Mouse (Mus musculus): Measurements from ENCODE around the gene Wnt5b. TPM values are rescaled to one million over a fixed set of nuclear protein-coding genes. Genes with fewer than 3 reads are reported as not detected.

Wnt5b gene
- 1 to 10 TPM; 3.1 to 3.7 TPM for total RNA-seq (2021)
- long read RNA-seq, experiment 1, transcript Wnt5b-204 (5 exons, 2,371 nt): major isoform, 13 of 15 reads
- long read RNA-seq, experiment 1, partial matches to known transcripts: 0 of 15 reads
- long read RNA-seq, experiment 1, other reads (novel, unspliced or antisense): 2 of 15 reads
- long read RNA-seq, experiment 2, transcript Wnt5b-204 (5 exons, 2,371 nt): major isoform, 7 of 11 reads
- long read RNA-seq, experiment 2, partial matches to known transcripts: 0 of 11 reads
- long read RNA-seq, experiment 2, other reads (novel, unspliced or antisense): 4 of 11 reads

- DNase-seq: peak; percentile 37
Measured at GRCm38 (mm10) chr6:119543803-119544517, at the start of gene Wnt5b. Gene Wnt5b, minus strand, starts transcription at chr6:119544347.

GRCm38 (mm10) chr6:119590872-119591271 is 46.7 kb upstream of the Wnt5b start:
- DNase-seq: no peak

DNA sequence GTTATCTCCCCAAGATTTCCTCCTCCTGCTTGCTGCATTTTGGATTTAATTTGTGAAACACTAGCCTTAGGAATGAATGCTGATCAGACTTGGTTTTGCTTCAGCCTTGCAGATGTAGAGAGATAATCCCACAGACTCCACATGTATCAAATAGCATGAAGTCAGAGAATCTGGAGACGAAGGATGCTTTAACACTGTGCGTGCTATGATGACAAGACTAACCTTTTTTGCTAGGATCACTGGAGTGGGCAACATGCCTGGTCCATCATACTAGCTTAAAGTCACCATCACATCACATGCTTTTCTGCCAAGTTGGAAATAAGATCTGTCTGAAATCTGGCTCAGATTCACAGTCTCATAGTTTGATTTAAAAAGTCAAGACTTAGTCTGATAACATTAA is 43.8 kb upstream of the Wnt5b start:
- no peak for DNase-seq

DNA sequence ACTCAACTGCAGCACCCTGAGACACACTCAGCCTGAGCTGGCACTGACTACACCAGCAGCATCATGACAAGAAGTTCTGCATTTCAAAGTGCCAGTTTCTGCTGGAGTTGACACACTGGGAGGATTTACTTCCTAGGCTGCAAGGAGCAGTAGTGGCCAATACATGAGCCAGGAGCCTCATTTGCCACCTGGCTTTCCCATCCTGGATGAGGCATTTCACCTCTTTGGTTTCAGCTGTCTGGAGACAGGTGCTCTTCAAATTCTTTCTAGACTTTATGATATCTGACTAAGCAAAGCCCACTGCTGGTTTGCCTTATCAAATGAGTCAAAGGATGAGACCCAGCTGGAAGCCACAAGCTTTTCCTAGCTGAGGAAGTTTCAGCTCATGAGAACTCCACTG is 43.3 kb upstream of the Wnt5b start:
- DNase-seq: no peak

- no peak for DNase-seq
Measured at GRCm38 (mm10) chr6:119585652-119586375, 41.7 kb upstream of the Wnt5b start.

DNA sequence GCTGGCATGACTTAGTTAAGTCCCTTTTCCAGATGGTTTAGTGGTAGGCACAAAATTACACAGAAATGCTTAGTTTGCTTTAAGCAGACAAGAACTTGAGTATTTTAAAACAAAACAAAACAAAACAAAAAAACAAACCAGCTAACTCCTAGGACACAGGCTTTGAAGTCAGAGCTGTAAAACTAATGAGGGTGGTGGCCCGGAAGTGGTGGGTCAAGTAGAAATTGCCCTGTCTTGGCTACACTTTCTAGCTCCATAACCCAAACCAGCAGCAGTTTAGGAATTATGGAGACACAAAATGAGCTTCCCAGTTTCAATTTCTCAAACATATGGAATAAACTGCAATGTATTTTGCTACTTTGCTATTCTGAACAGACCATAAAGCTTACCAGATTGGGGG is 39.9 kb upstream of the Wnt5b start:
- DNase-seq: no peak

DNA sequence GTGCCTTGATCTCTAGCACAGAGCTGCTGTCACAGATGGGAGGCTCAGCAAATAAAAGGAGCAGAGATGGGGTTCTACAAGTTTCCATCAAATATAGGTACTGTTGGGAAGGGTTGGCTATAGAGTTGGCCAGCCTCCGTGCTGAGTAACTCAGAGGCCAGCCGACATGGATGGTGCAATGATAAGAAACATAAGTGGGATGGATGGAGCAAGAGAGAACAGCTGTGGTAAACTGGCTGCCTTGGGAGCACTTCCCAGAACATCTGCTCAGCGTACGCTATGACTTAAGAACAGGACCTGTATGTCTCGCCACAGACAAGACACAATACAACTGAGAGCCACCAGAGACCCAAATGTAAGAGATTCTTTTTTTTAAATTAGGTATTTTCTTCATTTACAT is 39.0 kb upstream of the Wnt5b start:
- DNase-seq: no peak

DNA sequence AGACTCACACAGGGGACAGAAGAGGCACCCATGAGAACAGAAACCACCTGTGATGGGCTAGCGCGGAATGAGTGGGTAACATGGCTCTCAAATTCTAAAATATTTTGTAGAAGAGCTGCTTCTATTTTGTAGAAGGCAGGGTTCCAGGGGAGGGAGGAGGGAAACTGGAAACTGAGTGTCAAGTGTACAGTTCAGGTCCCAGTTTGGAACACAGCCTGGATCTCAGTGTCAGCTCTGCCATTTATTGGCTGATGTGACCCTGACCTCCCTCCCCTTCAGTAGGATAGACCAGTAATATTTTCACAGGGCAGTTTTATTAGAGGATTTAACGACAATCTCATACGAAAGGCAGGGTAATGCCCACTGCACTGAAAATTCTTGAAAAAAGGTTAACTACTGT is 32.6 kb upstream of the Wnt5b start:
- DNase-seq: no peak

GRCm38 (mm10) chr6:119575331-119575730 is 31.2 kb upstream of the Wnt5b start:
- no peak for DNase-seq

GRCm38 (mm10) chr6:119572296-119572695 is 28.1 kb upstream of the Wnt5b start:
- peak; percentile 13 for DNase-seq

DNA sequence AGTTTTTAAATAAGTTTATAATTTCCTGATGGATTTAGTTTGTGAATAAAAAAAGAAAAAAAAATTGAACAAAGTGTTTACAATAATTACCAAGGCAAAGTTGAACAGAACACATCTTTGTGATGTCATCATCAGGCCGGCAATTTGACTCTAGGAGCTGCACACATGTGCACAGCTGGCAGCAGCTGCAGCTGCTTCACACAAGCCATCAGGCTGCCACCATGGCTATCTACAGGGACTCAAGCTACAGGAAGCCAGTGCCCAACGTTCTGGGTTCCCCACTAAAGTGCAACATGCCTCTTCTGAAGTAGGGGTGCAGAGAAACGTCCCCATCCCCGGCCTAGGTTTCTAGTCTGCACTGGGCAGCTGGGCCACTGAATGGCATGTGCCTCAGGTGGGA is 26.6 kb upstream of the Wnt5b start:
- no peak for DNase-seq

GRCm38 (mm10) chr6:119568339-119568738 is 24.2 kb upstream of the Wnt5b start:
- DNase-seq: no peak

GRCm38 (mm10) chr6:119565451-119566379 is 21.6 kb upstream of the Wnt5b start:
- no peak for DNase-seq

GRCm38 (mm10) chr6:119562558-119562957 is 18.4 kb upstream of the Wnt5b start:
- DNase-seq: no peak

- DNase-seq: no peak
Measured at GRCm38 (mm10) chr6:119558855-119559254, 14.7 kb upstream of the Wnt5b start.

- no peak for DNase-seq
Measured at GRCm38 (mm10) chr6:119554439-119554838, 10.3 kb upstream of the Wnt5b start.

GRCm38 (mm10) chr6:119544518-119544864 is 344 bp upstream of the Wnt5b start:
- DNase-seq: no peak

GRCm38 (mm10) chr6:119543456-119543802 is 718 bp downstream of the Wnt5b start:
- peak; percentile 43 for DNase-seq

- no peak for DNase-seq
Measured at GRCm38 (mm10) chr6:119535867-119536266, 8.3 kb downstream of the Wnt5b start.

GRCm38 (mm10) chr6:119533170-119533709 is 10.9 kb downstream of the Wnt5b start:
- no peak for DNase-seq

DNA sequence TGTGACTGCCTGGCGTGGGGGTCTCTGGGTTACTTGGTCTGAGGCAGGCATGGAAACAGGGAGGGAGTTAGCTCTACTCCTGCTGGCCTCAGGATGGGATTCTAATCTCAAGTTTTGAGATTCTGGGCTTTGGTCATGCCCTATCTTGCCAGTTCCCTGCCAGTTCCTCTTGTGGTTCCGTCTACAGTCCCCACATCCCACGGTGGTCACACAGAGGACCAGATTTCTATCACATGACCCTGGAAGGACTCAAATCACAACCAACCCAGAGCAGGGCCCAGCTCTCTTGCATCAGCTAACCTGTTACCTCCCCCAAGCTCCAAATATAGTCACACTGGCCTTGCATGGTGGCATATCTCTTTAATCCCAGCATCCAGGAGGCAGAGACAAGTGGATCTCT is 14.5 kb downstream of the Wnt5b start:
- no peak for DNase-seq

DNA sequence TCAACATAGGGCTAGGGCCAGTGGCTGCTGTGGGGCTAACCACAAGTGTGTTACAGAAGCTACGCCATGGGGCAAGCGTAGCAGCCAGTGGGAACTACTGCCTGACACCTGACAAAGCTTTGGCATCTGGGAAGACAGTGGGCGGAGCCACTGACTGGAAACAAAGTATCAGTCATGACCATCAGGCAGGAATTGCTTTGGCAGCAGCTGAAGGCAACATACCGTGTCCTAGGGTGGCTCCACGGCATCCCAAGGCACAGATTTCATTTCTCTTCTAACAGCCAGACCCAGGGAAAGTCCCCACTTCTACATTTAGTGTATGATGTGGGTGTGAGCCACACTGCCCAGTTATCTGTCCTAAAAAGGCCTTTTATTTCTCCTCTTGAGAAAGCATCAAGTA is 17.6 kb downstream of the Wnt5b start:
- no peak for DNase-seq
